Mouse (Mus musculus): ENCODE measurements around the gene 1700021F07Rik. TPM values are rescaled to one million over a fixed set of nuclear protein-coding genes. Genes with fewer than 3 reads are reported as not detected.

Gene 1700021F07Rik
- polyA plus RNA-seq (2012; ENCODE audit: insufficient read depth, insufficient read length, missing spikeins): not detected in 2 replicates

GRCm38 (mm10) chr2:173522376-173522775 is at the start of gene 1700021F07Rik:
Gene 1700021F07Rik (plus strand): TSS chr2:173522586.
- H3K4me1 ChIP-seq (ENCODE audit: control insufficient read depth, insufficient read depth, insufficient read length, low read length): no peaks in the 10 kb centered on the region
- H3K4me3 ChIP-seq (ENCODE audit: insufficient read depth, low read depth, low read length): no peak within 1 kb of the TSS
- H3K27ac ChIP-seq (replicated peaks; ENCODE audit: low read depth, low read length): no peak within 1 kb of the TSS

- Histone ChIP-seq H3K4me3 (ENCODE audit: insufficient read depth, low read depth, low read length) (no peak overlapping the region), H3K4me1 (ENCODE audit: control insufficient read depth, insufficient read depth, insufficient read length, low read length) (no peaks in the 10 kb centered on the region), H3K27ac (replicated peaks; ENCODE audit: low read depth, low read length) (no peak overlapping the region)
Observed at GRCm38 (mm10) chr2:173473233-173473632, 49.2 kb upstream of the 1700021F07Rik start.

DNA sequence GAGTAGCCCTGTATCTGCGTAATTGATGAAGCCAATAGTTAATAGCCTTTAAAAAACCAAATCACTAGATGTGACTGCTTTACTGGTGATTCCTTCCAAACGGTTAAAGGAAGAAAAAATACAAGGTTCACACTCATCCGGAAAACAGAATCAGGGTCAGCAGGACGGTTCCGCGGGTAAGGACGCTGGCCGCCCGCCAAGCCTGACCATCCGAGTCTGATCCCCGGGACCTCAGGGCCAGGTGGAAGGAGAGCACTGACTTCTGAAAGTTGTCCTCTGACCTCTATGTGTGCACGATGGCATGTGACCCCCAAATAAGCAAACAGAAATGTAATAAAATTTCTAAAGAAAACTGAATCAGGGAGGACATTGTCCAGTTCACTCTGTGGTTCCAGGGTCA is 43.3 kb upstream of the 1700021F07Rik start:
- Histone ChIP-seq H3K4me1 (ENCODE audit: control insufficient read depth, insufficient read depth, insufficient read length, low read length) (no peaks in the 10 kb centered on the region), H3K27ac (replicated peaks; ENCODE audit: low read depth, low read length) (no peak overlapping the region), H3K4me3 (ENCODE audit: insufficient read depth, low read depth, low read length) (no peak overlapping the region)

- no peak overlapping the region for H3K4me3 ChIP-seq (ENCODE audit: insufficient read depth, low read depth, low read length)
- no peak overlapping the region for H3K27ac ChIP-seq (replicated peaks; ENCODE audit: low read depth, low read length)
- H3K4me1 ChIP-seq (ENCODE audit: control insufficient read depth, insufficient read depth, insufficient read length, low read length): no peaks in the 10 kb centered on the region
Observed at GRCm38 (mm10) chr2:173484486-173484885, 37.9 kb upstream of the 1700021F07Rik start.

GRCm38 (mm10) chr2:173499612-173500011 is 22.8 kb upstream of the 1700021F07Rik start:
- Histone ChIP-seq H3K27ac (replicated peaks; ENCODE audit: low read depth, low read length) (no peak overlapping the region), H3K4me1 (ENCODE audit: control insufficient read depth, insufficient read depth, insufficient read length, low read length) (no peaks in the 10 kb centered on the region)

DNA sequence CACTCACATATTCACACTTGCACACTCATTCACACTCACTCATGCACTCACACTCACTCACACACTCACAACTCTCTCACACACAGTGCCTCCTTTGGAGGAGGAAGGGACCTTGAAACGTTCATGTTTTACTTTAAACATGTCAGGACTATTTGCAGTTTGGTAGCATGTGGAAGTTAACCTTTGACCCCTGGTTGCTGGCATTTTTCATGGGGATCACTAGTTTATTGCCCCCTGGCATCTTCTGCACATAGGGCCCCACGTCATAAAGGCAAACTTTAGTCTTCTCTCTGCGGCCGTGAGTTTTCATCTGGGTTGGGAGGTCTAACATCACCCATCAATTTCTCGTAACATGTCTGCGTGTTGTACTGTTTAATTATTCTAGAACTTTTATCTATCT is 8.4 kb upstream of the 1700021F07Rik start:
- H3K4me3 ChIP-seq (ENCODE audit: insufficient read depth, low read depth, low read length): no peak overlapping the region
- no peak overlapping the region for H3K27ac ChIP-seq (replicated peaks; ENCODE audit: low read depth, low read length)
- no peaks in the 10 kb centered on the region for H3K4me1 ChIP-seq (ENCODE audit: control insufficient read depth, insufficient read depth, insufficient read length, low read length)

More at GRCm38 (mm10) chr2:173499612-173500011, 22.8 kb upstream of the 1700021F07Rik start:
- H3K4me3 ChIP-seq (ENCODE audit: insufficient read depth, low read depth, low read length): no peak overlapping the region

DNA sequence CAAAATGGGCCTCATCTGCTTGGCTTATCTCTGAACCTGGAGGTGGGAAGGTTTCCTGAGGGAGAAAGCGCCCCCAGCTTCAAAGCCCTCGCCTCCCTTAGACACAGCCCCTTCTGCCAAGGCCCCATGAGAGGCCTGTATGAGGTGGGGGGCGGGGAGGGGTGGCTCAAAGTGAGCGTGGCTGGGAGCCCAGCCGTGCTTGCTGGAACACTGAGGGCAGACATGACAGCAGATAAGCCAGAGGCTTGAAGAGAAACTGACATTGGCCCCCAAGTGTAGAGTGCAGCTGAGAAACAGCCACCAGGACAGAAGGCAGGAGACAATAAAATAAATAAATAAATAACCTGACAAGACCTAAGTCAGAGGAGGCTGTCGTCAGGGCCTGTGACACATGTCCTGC is 7.2 kb upstream of the 1700021F07Rik start:
- no peak overlapping the region for H3K4me3 ChIP-seq (ENCODE audit: insufficient read depth, low read depth, low read length)
- H3K4me1 ChIP-seq (ENCODE audit: control insufficient read depth, insufficient read depth, insufficient read length, low read length): no peaks in the 10 kb centered on the region
- no peak overlapping the region for H3K27ac ChIP-seq (replicated peaks; ENCODE audit: low read depth, low read length)

DNA sequence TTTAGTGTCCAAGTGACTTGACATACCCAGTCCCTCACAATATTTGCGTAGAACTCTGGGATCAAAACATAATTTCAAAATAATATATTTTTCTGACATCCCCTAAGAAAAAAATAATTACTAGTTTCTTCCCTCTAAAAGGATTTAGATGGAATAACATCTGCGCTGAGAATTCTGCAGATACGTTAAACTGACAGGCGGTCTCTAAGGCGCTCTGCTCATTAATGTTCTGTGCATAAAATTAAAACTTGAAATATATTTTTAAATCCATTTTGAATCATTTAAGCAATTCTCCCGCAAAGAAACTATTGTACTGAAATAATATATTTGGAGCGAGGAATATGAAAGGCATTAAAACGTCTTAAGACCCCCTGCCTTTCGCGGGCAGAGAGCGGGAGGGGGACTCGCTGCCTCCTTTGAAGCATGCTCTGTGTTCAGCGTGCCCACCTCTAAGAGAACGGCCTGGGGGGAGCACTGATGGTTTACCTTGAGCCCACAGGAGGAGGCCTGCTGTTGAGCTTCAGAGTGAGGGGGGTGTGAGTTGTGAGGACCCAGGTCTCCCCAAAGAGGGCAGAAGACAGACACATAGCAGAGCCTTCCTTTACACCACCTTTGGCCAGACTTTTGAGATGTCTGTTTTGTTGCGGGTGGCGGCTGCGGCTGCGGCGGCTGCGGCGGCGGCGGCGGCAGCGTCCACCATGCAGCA is 6.1 kb upstream of the 1700021F07Rik start:
- H3K4me1 ChIP-seq (ENCODE audit: control insufficient read depth, insufficient read depth, insufficient read length, low read length): no peaks in the 10 kb centered on the region
- H3K27ac ChIP-seq (replicated peaks; ENCODE audit: low read depth, low read length): no peak overlapping the region
- no peak overlapping the region for H3K4me3 ChIP-seq (ENCODE audit: insufficient read depth, low read depth, low read length)

GRCm38 (mm10) chr2:173528493-173528892 is 6.1 kb downstream of the 1700021F07Rik start:
- H3K4me3 ChIP-seq (ENCODE audit: insufficient read depth, low read depth, low read length): no peak overlapping the region
- H3K4me1 ChIP-seq (ENCODE audit: control insufficient read depth, insufficient read depth, insufficient read length, low read length): no peaks in the 10 kb centered on the region
- H3K27ac ChIP-seq (replicated peaks; ENCODE audit: low read depth, low read length): no peak overlapping the region

DNA sequence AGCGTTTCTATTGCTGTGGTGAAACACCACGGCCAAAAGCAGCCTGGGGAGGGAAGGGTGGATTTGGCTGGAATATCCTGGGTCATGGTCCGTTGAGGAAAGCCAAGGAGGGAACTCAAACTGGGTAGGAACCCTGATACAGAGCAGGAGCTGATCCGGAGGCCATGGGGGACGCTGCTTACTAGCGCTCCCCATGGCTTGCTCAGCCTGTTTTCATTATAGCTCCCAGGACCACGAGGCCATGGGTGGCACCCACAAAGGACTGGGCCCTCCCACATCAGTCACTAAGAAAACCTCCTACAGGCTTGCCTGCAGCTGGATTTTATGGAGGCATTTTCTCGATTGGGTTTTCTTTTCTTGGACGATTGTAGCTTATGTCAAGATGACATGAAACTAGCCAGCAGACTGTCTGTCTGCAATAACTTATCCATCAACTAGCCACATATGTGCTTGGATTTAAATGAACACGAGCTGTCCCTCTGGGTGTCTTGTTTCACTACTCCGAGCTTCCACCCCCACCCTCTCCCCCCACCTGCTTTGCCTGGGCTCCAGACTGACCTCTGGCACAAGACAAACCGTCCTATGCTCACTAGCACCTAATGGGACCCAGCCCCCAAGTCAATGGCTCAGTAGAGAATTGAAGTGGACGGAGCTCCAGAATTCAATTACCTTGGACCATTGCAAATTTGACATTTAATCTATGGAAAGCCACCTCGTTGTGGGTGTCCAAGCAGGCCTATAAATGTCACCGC is 10.5 kb downstream of the 1700021F07Rik start:
- no peak overlapping the region for H3K4me3 ChIP-seq (ENCODE audit: insufficient read depth, low read depth, low read length)
- no peak overlapping the region for H3K27ac ChIP-seq (replicated peaks; ENCODE audit: low read depth, low read length)

GRCm38 (mm10) chr2:173534581-173534980 is 12.2 kb downstream of the 1700021F07Rik start:
- H3K4me3 ChIP-seq (ENCODE audit: insufficient read depth, low read depth, low read length): no peak overlapping the region
- no peak overlapping the region for H3K27ac ChIP-seq (replicated peaks; ENCODE audit: low read depth, low read length)
- H3K4me1 ChIP-seq (ENCODE audit: control insufficient read depth, insufficient read depth, insufficient read length, low read length): no peaks in the 10 kb centered on the region

More for the DNA sequence above, 10.5 kb downstream of the 1700021F07Rik start:
- no peaks in the 10 kb centered on the region for H3K4me1 ChIP-seq (ENCODE audit: control insufficient read depth, insufficient read depth, insufficient read length, low read length)

GRCm38 (mm10) chr2:173535390-173535789 is 13.0 kb downstream of the 1700021F07Rik start:
- Histone ChIP-seq H3K27ac (replicated peaks; ENCODE audit: low read depth, low read length) (no peak overlapping the region), H3K4me3 (ENCODE audit: insufficient read depth, low read depth, low read length) (no peak overlapping the region), H3K4me1 (ENCODE audit: control insufficient read depth, insufficient read depth, insufficient read length, low read length) (no peaks in the 10 kb centered on the region)

- Histone ChIP-seq H3K4me1 (ENCODE audit: control insufficient read depth, insufficient read depth, insufficient read length, low read length) (no peaks in the 10 kb centered on the region), H3K4me3 (ENCODE audit: insufficient read depth, low read depth, low read length) (no peak overlapping the region), H3K27ac (replicated peaks; ENCODE audit: low read depth, low read length) (no peak overlapping the region)
Observed at GRCm38 (mm10) chr2:173535886-173536285, 13.5 kb downstream of the 1700021F07Rik start.

DNA sequence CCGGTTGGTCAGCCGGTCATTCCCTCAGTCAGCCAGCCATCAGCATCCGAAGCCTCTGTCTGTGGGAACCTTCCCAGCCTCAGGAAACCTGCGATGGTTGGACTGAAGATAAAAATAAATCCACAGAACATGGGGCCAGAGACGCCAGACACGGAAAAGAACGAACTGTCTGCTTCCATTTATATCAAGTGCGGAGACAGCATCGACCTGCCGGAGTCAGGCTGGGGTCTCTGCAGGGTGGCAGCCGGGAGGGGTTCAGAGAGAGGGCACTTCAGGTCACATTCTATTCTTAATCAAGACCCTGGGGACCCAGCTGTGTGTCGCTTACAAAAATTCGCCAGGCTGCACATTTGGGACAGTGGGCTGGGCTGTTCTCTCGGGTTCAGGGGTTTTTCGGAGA is 17.4 kb downstream of the 1700021F07Rik start:
- Histone ChIP-seq H3K4me1 (ENCODE audit: control insufficient read depth, insufficient read depth, insufficient read length, low read length) (no peaks in the 10 kb centered on the region), H3K27ac (replicated peaks; ENCODE audit: low read depth, low read length) (no peak overlapping the region), H3K4me3 (ENCODE audit: insufficient read depth, low read depth, low read length) (no peak overlapping the region)

- Histone ChIP-seq H3K27ac (replicated peaks; ENCODE audit: low read depth, low read length) (no peak overlapping the region), H3K4me1 (ENCODE audit: control insufficient read depth, insufficient read depth, insufficient read length, low read length) (no peaks in the 10 kb centered on the region), H3K4me3 (ENCODE audit: insufficient read depth, low read depth, low read length) (no peak overlapping the region)
Observed at GRCm38 (mm10) chr2:173541748-173542147, 19.4 kb downstream of the 1700021F07Rik start.

DNA sequence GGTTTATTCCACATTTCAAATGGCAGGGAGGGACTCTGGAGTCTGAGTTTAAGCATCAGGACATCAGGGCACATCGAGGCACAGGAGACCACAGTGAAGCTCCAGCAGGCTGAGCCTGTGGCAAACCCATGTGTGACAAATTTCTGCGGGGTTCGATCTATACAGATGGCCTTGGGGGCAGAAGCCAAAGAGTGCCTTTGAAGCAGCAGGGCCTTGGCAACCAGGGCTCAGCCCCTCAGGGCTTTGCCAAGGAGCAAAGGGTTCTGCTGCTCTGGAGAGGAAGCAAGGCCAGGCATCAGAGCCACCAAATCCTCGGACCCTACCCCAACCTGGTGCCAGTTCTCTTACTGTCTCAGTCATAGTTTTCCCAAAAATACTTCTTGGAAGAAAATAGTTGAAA is 20.3 kb downstream of the 1700021F07Rik start:
- H3K27ac ChIP-seq (replicated peaks; ENCODE audit: low read depth, low read length): no peak overlapping the region

More for the DNA sequence above, 20.3 kb downstream of the 1700021F07Rik start:
- H3K4me3 ChIP-seq (ENCODE audit: insufficient read depth, low read depth, low read length): no peak overlapping the region
- H3K4me1 ChIP-seq (ENCODE audit: control insufficient read depth, insufficient read depth, insufficient read length, low read length): no peaks in the 10 kb centered on the region
